Mouse (Mus musculus) heart, adult 2 months (tissue): Measurements from ENCODE around the gene Gm7579.
"Not testable (repeated sequence)": the region's sequence is repeated elsewhere in the genome, so short reads cannot be mapped to it uniquely, and the experiment has no call there.

Experiments
- CTCF ChIP-seq: fragments of 200-600 bp; IDR thresholded peaks from 2 replicates; pipeline ENCODE4 v1.8.1; 2022; ENCODE audit warnings: antibody characterized with exemption, mild to moderate bottlenecking, moderate library complexity
- EP300 ChIP-seq: fragments of 200-500 bp; IDR thresholded peaks from 2 replicates; pipeline ENCODE4 v1.6.1; 2011; ENCODE audit warnings: low read depth, low read length, control low read depth; ENCODE audit not compliant: insufficient read depth
- POLR2A ChIP-seq: fragments of 200-500 bp; IDR thresholded peaks from 2 replicates; pipeline ENCODE4 v1.6.1; 2011; ENCODE audit warnings: mild to moderate bottlenecking, low read depth, low read length, control low read depth; ENCODE audit not compliant: insufficient read depth

- not testable (repeated sequence) for TF ChIP-seq CTCF, POLR2A, EP300
Observed at GRCm38 (mm10) chr7:142206891-142207290, 4.8 kb upstream of the Gm7579 start.
